Mouse (Mus musculus): ENCODE measurements around the gene 4931429L15Rik. TPM values are rescaled to one million over a fixed set of nuclear protein-coding genes. Genes with fewer than 3 reads are reported as not detected.

4931429L15Rik gene
- polyA plus RNA-seq, 1 experiment = not detected

DNA sequence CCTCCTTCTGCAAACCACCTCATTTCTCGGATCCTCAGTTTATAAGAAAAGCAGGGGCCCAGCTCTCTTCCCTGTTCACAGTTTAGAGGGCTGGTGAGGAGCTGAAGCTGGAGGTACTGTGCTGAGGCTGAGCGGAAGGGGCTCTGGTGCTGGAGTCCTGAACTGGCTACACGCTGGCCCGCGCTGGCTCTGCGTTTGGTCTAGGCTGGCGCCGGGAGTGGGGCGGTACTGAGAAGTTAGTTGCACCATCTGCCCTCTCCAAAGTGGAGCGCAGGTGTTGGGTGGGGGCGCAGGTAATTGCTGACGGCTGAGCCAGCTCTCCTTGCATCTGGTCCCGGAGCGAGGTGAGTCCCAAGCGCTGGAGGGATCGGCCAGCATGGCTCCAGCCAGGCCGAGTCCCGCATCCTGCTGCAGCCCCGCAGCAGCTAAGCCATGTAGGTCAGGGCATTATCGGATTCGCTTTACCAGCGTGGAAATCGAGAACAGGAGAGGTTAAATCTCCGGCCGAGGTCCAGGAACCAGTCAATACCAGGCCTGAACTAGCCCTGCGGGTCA is 14.8 kb upstream of the 4931429L15Rik start:
- Histone ChIP-seq H3K27ac (replicated peaks; ENCODE audit: low read depth, low read length) (no peak overlapping the region), H3K4me3 (ENCODE audit: insufficient read depth, low read depth, low read length) (no peak overlapping the region), H3K4me1 (ENCODE audit: control insufficient read depth, insufficient read depth, insufficient read length, low read length) (no peaks in the 10 kb centered on the region)

DNA sequence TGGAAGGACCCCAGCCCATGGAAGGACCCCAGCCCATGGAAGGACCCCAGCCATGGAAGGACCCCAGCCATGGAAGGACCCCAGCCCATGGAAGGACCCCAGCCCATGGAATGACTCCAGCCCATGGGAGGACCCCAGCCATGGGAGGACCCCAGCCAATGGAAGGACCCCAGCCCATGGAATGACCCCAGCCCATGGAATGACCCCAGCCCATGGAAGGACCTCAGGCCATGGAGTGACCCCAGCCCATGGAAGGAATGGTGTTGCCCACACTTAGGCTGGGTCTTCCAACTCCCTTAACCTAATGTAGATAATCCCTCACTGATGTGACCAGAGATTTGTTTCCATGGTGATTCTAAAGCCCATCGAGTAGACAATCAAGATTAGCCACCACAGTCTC is 11.5 kb upstream of the 4931429L15Rik start:
- Histone ChIP-seq H3K4me3 (ENCODE audit: insufficient read depth, low read depth, low read length) (no peak overlapping the region), H3K27ac (replicated peaks; ENCODE audit: low read depth, low read length) (no peak overlapping the region), H3K4me1 (ENCODE audit: control insufficient read depth, insufficient read depth, insufficient read length, low read length) (no peaks in the 10 kb centered on the region)

DNA sequence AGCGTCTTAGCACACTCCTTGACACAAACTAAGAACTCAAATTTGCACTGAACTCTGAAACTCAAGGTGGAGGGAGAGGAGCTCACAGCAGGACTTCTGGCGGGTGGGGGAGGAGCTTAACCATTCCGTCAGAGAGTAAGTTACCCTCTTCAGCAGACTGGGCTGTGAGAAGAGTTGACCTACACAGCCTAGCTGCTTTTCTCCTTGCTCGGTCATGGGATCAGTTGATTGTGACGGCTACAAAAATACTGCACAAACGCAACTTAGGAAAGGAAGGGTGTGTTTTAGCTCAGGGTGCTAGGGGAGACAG is 10.8 kb upstream of the 4931429L15Rik start:
- Histone ChIP-seq H3K4me3 (ENCODE audit: insufficient read depth, low read depth, low read length) (no peak overlapping the region), H3K27ac (replicated peaks; ENCODE audit: low read depth, low read length) (no peak overlapping the region), H3K4me1 (ENCODE audit: control insufficient read depth, insufficient read depth, insufficient read length, low read length) (no peaks in the 10 kb centered on the region)

DNA sequence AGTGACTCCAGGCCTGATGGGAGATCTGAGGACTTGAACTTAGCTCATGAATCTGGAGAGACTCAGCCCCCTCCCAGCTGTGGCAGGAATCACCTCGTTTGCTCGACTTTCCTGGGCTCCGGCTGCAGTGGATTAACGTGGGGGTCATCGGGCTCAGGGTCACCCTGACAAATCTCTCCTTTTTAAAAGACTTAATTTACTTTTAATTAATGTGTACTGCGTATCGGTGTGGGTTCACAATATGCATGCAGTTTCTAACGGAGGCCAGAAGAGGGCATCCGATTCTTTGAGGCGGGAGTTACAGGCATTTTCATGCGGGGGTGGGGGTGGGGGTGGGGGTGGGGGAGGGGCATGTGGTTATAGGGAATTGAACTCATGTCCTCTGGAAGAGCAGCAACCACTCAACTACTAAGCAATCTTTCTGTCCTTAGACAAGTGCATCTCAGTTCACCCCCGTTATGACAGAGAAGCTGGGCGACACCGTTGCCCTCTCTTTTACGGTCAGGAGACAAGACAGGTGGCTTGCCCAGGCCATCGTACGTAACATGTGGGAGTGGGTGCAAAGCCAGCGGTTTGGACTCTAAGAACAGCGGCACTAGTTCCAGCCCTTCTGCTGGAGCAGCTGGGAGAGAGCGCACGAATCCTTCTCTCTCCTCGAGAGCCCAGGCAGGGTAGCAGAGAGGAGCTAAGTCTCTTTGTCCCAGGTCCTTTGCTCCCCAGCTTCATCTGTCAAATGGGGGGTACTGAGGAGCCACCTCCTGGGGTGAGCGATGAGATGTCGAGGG is 10.2 kb upstream of the 4931429L15Rik start:
- peak overlapping the region; percentile 62; the same call in 1 of the 2 replicates for H3K4me3 ChIP-seq (ENCODE audit: insufficient read depth, low read depth, low read length)
- H3K27ac ChIP-seq (replicated peaks; ENCODE audit: low read depth, low read length) = no peak overlapping the region
- no peaks in the 10 kb centered on the region for H3K4me1 ChIP-seq (ENCODE audit: control insufficient read depth, insufficient read depth, insufficient read length, low read length)

DNA sequence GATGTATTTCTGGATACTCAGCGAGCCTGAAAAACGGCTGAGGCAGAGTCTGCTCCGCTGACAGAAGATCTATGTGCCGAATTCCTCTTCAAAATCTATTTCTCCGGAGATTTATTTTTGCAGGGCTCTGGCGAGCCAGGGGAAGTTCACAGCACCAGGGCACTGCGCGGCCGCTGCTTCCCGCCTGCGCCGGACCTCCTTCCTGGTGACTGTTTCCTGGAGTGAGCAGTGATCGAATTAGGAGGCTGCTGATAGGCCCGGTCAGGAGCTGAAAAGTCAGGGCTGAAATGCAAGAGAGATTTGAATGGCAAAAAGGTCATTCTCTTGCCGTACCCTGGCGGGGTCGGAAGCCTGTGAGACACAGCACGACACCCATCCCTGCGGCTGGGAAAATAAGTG is 9.5 kb upstream of the 4931429L15Rik start:
- Histone ChIP-seq H3K4me1 (ENCODE audit: control insufficient read depth, insufficient read depth, insufficient read length, low read length) (no peaks in the 10 kb centered on the region), H3K4me3 (ENCODE audit: insufficient read depth, low read depth, low read length) (peak overlapping the region; percentile 62), H3K27ac (replicated peaks; ENCODE audit: low read depth, low read length) (0 out of 2 replicates have a peak overlapping the region, but pooled peaks have one; percentile 39)

DNA sequence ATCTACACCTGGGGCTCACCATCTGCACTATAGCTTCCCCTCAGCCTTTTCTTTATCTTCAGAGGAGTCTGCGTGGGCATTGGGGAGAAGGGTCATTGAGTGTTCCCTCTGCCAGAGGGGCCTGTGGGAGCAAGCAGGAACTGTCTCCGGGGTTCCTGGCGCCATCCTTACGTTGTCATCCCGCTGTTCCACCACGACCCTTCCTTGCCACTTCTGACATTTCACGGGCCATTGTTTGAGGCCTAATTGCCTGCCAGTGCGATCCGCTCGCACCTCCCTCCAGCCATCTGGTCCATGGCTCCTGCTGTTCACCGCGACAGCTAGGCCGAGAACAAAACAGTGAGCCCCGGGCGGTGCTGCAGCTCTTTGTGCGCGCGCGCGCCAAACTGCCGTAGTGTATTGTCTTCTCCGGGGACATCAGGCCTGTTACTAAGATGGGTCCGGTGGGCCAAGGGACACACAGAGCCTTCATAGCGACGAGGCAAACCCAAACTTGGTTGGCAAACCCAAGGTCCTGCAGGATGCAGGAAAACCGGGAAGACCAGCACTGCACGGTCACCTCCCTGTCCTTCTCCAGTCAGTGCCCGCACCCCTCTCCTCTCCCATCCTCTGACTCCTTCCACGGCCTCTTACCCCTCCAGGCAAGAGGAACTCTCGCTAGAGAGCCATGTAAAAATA is 8.9 kb upstream of the 4931429L15Rik start:
- Histone ChIP-seq H3K4me3 (ENCODE audit: insufficient read depth, low read depth, low read length) (peak overlapping the region; percentile 62), H3K27ac (replicated peaks; ENCODE audit: low read depth, low read length) (0 out of 2 replicates have a peak overlapping the region, but pooled peaks have one; percentile 39), H3K4me1 (ENCODE audit: control insufficient read depth, insufficient read depth, insufficient read length, low read length) (no peaks in the 10 kb centered on the region)

DNA sequence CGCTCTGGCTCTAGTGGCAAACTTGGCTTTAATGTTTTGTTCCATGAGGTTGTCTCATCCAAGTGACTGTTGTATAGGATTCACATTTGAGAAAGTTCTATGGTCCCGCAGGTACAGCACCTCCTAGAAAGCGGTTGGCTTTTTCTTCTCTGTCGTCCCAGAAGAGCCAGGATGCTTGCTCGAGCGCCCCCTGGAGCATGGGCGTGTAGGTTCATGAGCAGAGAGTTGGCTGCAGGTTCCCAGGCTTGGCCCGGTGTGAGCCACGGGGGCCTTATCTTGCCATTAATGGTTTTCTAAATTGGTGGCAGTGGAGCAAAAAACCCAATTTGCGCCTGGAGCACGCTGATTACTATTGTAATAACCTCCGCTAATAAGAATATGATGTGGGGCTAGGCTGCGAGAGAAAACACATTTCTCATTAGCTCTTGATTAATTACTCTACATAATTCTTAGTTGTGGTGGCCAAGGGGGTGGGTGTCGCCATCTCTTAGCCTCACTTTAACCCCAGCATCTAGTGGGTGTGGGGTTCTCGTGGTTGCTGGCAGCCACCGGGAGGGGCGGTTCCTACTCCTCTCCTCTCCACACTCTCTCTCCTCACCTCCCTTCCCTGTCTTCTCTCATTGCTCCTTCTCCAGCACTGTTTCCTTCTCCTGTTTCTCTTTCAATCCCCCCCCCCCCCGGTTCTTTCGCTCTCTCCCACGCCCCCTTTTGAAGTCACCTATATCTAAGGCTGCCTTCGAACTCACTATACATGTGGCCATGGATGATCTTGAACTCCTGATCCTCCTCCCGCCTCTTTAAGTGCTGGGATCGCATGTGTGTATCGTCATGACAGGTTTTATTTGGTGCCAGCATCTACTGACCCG is 8.2 kb upstream of the 4931429L15Rik start:
- Histone ChIP-seq H3K27ac (replicated peaks; ENCODE audit: low read depth, low read length) (no peak overlapping the region), H3K4me1 (ENCODE audit: control insufficient read depth, insufficient read depth, insufficient read length, low read length) (no peaks in the 10 kb centered on the region), H3K4me3 (ENCODE audit: insufficient read depth, low read depth, low read length) (peak overlapping the region; percentile 62; the same call in 1 of the 2 replicates)

DNA sequence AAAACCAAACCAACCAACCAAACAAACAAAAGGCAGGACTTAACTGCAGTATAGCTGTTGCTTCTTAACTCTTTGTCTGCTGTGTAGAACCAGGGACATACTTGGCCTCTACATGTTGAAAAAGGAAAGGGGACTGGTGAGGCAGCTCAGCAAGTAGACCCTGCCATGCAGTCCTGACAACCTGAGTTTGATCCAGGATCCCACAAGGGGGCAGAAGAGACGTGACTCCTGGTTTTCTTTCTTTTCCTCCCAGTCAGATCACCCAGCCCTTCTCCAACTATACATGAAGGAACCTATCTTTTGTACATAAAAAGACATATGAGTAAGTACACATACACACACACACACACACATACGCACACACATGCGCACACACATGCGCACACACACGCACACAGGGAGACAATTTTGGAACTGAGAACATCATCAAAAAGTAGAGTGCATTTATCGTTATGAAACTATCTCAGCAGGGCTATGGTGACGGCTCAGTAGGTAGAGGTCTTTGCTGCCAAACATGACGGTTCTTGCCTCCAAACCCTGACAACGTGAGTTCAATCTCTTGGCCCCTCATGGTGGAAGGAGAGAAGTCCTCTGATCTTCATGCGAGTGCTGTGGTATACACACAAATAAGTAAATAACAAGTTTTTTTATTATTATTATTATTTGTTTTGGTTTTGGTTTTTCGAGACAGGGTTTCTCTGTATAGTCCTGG is 7.1 kb upstream of the 4931429L15Rik start:
- Histone ChIP-seq H3K4me1 (ENCODE audit: control insufficient read depth, insufficient read depth, insufficient read length, low read length) (no peaks in the 10 kb centered on the region), H3K27ac (replicated peaks; ENCODE audit: low read depth, low read length) (no peak overlapping the region), H3K4me3 (ENCODE audit: insufficient read depth, low read depth, low read length) (no peak overlapping the region)

DNA sequence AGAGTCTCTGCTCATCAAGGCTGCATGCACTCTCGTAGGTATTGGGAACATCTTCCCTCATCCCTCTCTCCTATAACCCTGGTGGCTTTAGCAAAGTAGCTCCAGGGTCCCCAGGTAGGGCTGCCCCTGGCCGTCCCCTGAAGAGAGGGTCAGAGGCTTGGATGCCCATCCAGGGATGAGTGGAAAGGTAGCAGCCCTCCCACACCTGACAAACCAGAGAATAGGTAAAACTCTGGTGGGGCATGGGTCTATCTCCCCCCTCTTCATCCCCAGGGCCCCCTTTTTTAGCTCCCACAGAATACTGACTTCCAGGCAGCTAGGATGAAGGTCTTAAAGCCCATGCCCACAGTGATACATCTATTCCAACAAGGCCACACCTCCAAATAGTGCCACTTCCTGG is 675 bp upstream of the 4931429L15Rik start:
- Histone ChIP-seq H3K27ac (replicated peaks; ENCODE audit: low read depth, low read length) (no peak overlapping the region), H3K4me1 (ENCODE audit: control insufficient read depth, insufficient read depth, insufficient read length, low read length) (no peaks in the 10 kb centered on the region), H3K4me3 (ENCODE audit: insufficient read depth, low read depth, low read length) (no peak overlapping the region)

DNA sequence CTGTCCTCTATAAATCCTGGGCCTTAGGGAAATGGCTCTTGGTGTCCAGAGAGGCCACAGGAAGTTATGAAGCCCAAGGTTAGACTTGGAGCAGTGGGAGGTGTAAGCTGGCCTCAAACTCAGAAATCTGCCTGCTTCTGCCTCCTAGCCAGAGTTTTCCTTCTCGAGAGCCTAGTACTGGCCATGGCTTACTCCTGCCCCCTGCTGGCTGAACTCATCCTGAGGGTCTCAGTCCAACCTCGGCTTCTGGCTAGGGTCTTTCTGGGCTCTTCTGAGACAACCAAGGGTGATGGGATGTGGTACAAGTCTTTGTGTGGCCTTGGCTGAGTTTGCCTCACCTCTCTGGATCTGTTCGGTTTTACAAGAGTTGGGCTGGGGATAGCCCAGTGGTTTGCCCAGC is 1.8 kb downstream of the 4931429L15Rik start:
- Histone ChIP-seq H3K4me1 (ENCODE audit: control insufficient read depth, insufficient read depth, insufficient read length, low read length) (no peaks in the 10 kb centered on the region), H3K4me3 (ENCODE audit: insufficient read depth, low read depth, low read length) (no peak overlapping the region), H3K27ac (replicated peaks; ENCODE audit: low read depth, low read length) (no peak overlapping the region)

DNA sequence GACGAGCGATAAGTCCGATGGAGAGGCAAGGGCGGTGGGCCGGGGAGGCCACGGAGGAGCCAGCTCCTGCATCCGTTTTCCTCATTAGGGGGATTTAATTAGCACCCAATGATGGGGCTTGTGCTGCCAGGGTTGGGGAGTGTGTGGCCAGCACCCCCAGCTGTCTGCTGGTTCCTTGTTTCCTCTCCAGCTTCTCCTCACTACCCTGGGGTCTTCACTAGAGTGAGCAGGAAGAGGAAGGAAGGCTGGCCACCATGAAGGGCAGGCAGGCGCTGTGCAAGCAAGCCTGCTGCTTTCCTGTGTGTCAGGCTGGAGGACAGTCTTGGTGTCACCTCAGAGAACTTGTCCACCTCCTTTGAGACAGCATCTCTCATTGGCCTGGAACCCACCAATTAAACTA is 2.9 kb downstream of the 4931429L15Rik start:
- Histone ChIP-seq H3K4me3 (ENCODE audit: insufficient read depth, low read depth, low read length) (no peak overlapping the region), H3K4me1 (ENCODE audit: control insufficient read depth, insufficient read depth, insufficient read length, low read length) (no peaks in the 10 kb centered on the region)

DNA sequence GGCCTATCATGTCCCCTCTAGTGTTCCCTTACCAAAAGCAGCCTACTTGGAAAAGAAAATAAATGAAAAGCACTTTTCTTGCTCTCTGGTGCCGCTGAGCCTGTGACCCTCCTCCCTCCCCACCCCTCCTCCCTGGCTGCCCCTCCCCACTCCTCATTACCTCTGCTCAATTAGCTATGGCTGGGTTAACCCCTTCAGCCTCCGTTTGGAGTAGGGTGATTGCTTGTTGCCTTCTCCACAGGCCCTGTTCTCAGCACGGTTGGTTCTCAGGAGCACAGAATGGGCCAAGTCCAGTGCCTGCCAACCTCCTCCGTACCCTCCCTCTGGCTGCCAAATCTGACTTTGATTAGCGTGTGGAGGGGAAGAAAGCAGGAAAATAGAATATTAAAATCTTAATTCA is 3.4 kb downstream of the 4931429L15Rik start:
- no peaks in the 10 kb centered on the region for H3K4me1 ChIP-seq (ENCODE audit: control insufficient read depth, insufficient read depth, insufficient read length, low read length)
- H3K27ac ChIP-seq (replicated peaks; ENCODE audit: low read depth, low read length) = no peak overlapping the region
- no peak overlapping the region for H3K4me3 ChIP-seq (ENCODE audit: insufficient read depth, low read depth, low read length)

More for the DNA sequence above, 2.9 kb downstream of the 4931429L15Rik start:
- H3K27ac ChIP-seq (replicated peaks; ENCODE audit: low read depth, low read length) = no peak overlapping the region

DNA sequence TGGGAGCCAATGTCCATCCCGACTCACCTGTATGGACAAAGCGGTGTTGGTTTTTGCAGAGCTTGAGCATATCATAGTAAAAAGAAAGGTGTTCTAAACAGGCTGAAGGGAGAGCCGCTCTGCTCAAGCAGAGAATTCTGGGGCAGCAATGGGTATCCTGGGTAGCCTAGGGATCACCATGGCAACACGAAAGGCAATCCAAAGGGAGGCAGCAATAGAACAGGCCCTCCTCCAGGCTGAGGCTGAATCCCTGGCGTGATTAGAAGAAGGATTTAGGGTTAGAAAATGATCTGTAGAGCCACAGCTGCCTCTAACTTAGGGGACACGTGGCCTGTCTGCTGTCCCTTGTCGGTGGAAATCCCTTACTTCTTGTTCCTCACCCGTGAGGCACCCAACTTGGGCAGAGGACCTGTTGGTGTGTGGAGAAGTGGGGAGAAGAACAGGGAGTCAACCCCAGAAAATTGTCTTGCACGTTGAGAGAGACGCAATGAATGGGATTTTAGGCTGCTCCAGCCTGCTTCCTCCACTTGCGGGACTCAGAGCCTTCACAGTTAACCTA is 3.9 kb downstream of the 4931429L15Rik start:
- Histone ChIP-seq H3K27ac (replicated peaks; ENCODE audit: low read depth, low read length) (no peak overlapping the region), H3K4me1 (ENCODE audit: control insufficient read depth, insufficient read depth, insufficient read length, low read length) (no peaks in the 10 kb centered on the region), H3K4me3 (ENCODE audit: insufficient read depth, low read depth, low read length) (no peak overlapping the region)

DNA sequence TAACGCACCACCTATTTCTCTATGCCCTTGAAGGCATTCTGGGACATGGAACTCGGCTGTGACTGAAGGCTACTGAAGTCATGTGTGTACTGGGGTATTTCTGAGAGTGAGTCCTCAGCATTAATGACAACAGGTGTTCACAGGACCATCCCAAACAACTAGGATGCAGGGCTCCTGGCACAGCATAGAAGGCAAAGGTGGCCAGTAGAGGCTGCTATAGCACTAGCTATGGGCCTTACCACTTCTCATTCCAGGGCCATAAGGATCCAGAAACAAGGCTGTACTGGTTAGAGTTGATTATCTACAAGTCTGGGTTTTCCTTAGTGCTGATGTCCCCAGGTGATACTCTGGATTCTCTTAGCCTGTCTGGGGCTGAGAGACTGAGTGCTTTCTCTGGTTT is 4.9 kb downstream of the 4931429L15Rik start:
- H3K27ac ChIP-seq (replicated peaks; ENCODE audit: low read depth, low read length) = no peak overlapping the region
- no peaks in the 10 kb centered on the region for H3K4me1 ChIP-seq (ENCODE audit: control insufficient read depth, insufficient read depth, insufficient read length, low read length)
- no peak overlapping the region for H3K4me3 ChIP-seq (ENCODE audit: insufficient read depth, low read depth, low read length)

Data from brown adipose tissue, adult 24 weeks (tissue).